Mouse (Mus musculus) ES-Bruce4 (cell line): ENCODE measurements around the gene Atoh1.

Experiments
- EP300 ChIP-seq: IDR thresholded peaks from 2 replicates; pipeline ENCODE4 v1.6.1; 2011; ENCODE audit warnings: low read depth, low read length; ENCODE audit not compliant: insufficient read depth
- POLR2A ChIP-seq: IDR thresholded peaks from one replicate; pipeline ENCODE4 v1.8.1; 2011; ENCODE audit warnings: low read length; ENCODE audit not compliant: insufficient read depth

DNA sequence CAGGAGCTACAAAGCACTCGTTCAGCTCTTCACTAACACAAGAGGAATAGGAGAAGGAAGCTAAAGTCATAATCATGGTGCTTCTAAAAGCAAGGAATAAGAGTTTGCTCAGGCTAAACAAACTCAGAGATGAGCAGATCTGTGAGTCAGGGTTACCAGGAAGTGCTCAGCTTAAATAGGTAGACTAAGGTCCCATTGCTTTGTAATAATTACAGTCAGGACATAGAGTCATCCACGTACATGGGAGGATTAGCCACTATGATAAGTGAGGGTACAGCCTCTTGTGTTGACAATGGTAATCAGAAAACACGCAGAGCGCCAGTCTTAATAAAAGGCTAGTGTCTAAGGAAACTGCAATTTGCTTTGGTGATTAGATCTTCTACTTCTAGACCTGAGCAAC is 7.4 kb downstream of the Atoh1 start:
- no peak for TF ChIP-seq POLR2A
- no peak for TF ChIP-seq EP300
